Mouse (Mus musculus) liver, adult 2 months (tissue): ENCODE data around the gene Nfasc.

Experiments
- CTCF ChIP-seq: fragments of 200-500 bp; IDR thresholded peaks from 2 replicates; pipeline ENCODE4 v1.5.1; 2011; ENCODE audit warnings: low read depth, low read length, control low read depth
- POLR2A ChIP-seq: fragments of 200-500 bp; IDR thresholded peaks from 2 replicates; pipeline ENCODE4 v1.6.1; 2011; ENCODE audit warnings: low read length, control low read depth; ENCODE audit not compliant: insufficient read depth; ENCODE audit errors: extremely low read depth

GRCm38 (mm10) chr1:132678935-132679334 lies 62.7 kb downstream of the Nfasc start:
- TF ChIP-seq POLR2A (no peak), CTCF (no peak)
